Mouse (Mus musculus) hindbrain, embryonic 13.5 days (tissue): Measurements from ENCODE around the gene Ube2r2. TPM values are rescaled to one million over a fixed set of nuclear protein-coding genes. Genes with fewer than 3 reads are reported as not detected.
A peak's percentile ranks its signal among the peaks of the same experiment; 100 is the strongest.

Experiments used
- ATAC-seq: fragments of 200-750 bp; cut with Nextera tagmentation; 2 replicates; pipeline ENCODE4 v1.8.0; 2017; ENCODE audit warnings: moderate TSS enrichment; ENCODE audit not compliant: low FRiP score
- H3K27ac ChIP-seq: fragments of 300-500 bp; sonication (generic); 2 replicates; pipeline ENCODE4 v1.5.1; 2015; ENCODE audit warnings: inconsistent platforms, mild to moderate bottlenecking, moderate library complexity
- H3K27me3 ChIP-seq: fragments of 300-500 bp; sonication (generic); 2 replicates; pipeline ENCODE4 v1.6.1; 2015; ENCODE audit warnings: mild to moderate bottlenecking, inconsistent platforms
- H3K36me3 ChIP-seq: fragments of 300-500 bp; sonication (generic); 2 replicates; pipeline ENCODE4 v1.6.1; 2015; ENCODE audit warnings: mild to moderate bottlenecking, inconsistent platforms
- H3K4me1 ChIP-seq: fragments of 300-500 bp; sonication (generic); replicated peaks from 2 replicates; pipeline ENCODE4 v1.6.1; 2015; ENCODE audit warnings: inconsistent platforms
- H3K4me2 ChIP-seq: fragments of 300-500 bp; sonication (generic); 2 replicates; pipeline ENCODE4 v1.6.1; 2015; ENCODE audit warnings: inconsistent platforms, mild to moderate bottlenecking, moderate library complexity
- H3K4me3 ChIP-seq: fragments of 300-500 bp; sonication (generic); 2 replicates; pipeline ENCODE4 v1.5.1; 2015; ENCODE audit warnings: mild to moderate bottlenecking, inconsistent platforms
- H3K9ac ChIP-seq: fragments of 300-500 bp; sonication (generic); 2 replicates; pipeline ENCODE4 v1.6.1; 2015; ENCODE audit warnings: mild to moderate bottlenecking, inconsistent platforms
- H3K9me3 ChIP-seq: fragments of 300-500 bp; sonication (generic); 2 replicates; pipeline ENCODE4 v1.6.1; 2016; ENCODE audit warnings: inconsistent platforms
- WGBS: fragments of 180-500 bp; shearing (Covaris S2); methylation state at CpG from one replicate; pipeline ENCODE4 v1.1.7; 2015; 5-methylcytosine and 5-hydroxymethylcytosine counted together
- polyA plus RNA-seq: library from polyadenylated mRNA; unstranded; fragments of >200 nt; fragmentation: Nextera tagmentation; extraction: Ambion mirVana; gene quantifications from 2 replicates; pipeline ENCODE4 v1.2.1, GENCODE M21; 2015

The Ube2r2 gene
- polyA plus RNA-seq, 1 experiment from 2014 or later, result 71.3 TPM

- H3K4me3 ChIP-seq, result no peak overlapping the region
- ATAC-seq, result no peak
- no peaks in the 10 kb centered on the region for H3K4me1 ChIP-seq
- H3K36me3 ChIP-seq, result no peaks in the 10 kb centered on the region
- no peak overlapping the region for H3K9ac ChIP-seq
- WGBS, result 97% methylated on average over 1 of the region's 1 CpGs
- H3K9me3 ChIP-seq, result no peaks in the 10 kb centered on the region
- H3K27me3 ChIP-seq, result no peaks in the 10 kb centered on the region
- H3K27ac ChIP-seq, result no peak overlapping the region
- H3K4me2 ChIP-seq, result no peak overlapping the region
These were observed 22.7 kb downstream of the Ube2r2 start for GRCm38 (mm10) chr4:41158251-41158650.

GRCm38 (mm10) chr4:41161232-41161631 is 25.7 kb downstream of the Ube2r2 start:
- WGBS, result 96% methylated on average over 3 of the region's 3 CpGs
- Histone ChIP-seq H3K4me3 (no peak overlapping the region), H3K9me3 (no peaks in the 10 kb centered on the region), H3K27ac (no peak overlapping the region), H3K9ac (no peak overlapping the region), H3K27me3 (no peaks in the 10 kb centered on the region), H3K36me3 (no peaks in the 10 kb centered on the region), H3K4me1 (peaks cover 6% of the 10 kb centered on the region; the same call in 1 of the 2 replicates), H3K4me2 (no peak overlapping the region)
- no peak for ATAC-seq

GRCm38 (mm10) chr4:41164974-41165373 is 29.4 kb downstream of the Ube2r2 start:
- no peak overlapping the region for H3K4me3 ChIP-seq
- peak overlapping the region; percentile 52 for H3K27ac ChIP-seq
- no peaks in the 10 kb centered on the region for H3K27me3 ChIP-seq
- no peaks in the 10 kb centered on the region for H3K9me3 ChIP-seq
- no peak for ATAC-seq
- WGBS, result 32% methylated on average over 2 of the region's 2 CpGs
- peaks cover 6% of the 10 kb centered on the region; the same call in 1 of the 2 replicates for H3K4me1 ChIP-seq
- peaks cover 17% of the 10 kb centered on the region for H3K36me3 ChIP-seq
- H3K9ac ChIP-seq, result no peak overlapping the region
- no peak overlapping the region for H3K4me2 ChIP-seq

DNA sequence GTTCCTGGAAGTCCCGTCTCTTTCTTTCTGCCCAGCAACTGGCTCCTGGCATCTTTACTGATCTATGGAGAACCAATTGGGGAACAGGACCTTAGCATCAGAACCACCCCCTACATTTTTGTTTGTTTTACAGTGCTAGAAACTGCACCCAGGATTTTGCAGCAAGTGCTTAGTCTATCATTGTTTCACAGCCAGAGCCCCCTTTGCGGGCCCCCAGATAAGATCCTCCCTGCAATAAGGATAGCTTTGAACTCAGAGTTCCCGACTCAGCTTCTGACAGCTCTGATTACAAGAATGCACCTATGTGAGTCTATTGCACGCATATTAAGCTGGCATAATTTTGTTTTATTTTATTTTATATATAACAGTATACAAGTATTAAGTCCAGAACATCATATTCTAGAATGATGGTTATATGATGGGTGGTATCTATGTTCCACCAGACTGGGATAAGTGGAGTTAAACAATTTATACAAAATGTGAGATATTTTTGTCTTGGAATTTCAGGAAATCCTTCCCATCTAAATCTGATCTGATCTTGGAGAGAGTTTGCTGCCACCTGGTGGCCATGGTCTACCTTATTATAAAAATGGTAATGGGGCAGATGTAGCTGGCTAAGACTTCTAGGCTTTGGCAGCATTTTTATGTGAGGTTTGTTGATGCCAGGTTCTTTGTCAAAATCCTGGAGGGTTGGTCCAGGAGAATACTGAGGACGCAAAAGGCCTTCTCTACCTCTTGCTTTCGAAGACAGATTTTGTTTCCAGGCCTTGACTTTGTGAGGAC is 30.3 kb downstream of the Ube2r2 start:
- no peak overlapping the region for H3K4me2 ChIP-seq
- H3K9me3 ChIP-seq, result no peaks in the 10 kb centered on the region
- no peaks in the 10 kb centered on the region for H3K27me3 ChIP-seq
- H3K36me3 ChIP-seq, result peaks cover 18% of the 10 kb centered on the region
- no peak for ATAC-seq
- no peak overlapping the region for H3K9ac ChIP-seq
- H3K4me3 ChIP-seq, result no peak overlapping the region
- peak overlapping the region; percentile 52 for H3K27ac ChIP-seq
- peaks cover 6% of the 10 kb centered on the region; the same call in 1 of the 2 replicates for H3K4me1 ChIP-seq
- WGBS, result 78% methylated on average over 6 of the region's 6 CpGs

- Histone ChIP-seq H3K27me3 (no peaks in the 10 kb centered on the region), H3K27ac (no peak overlapping the region), H3K4me2 (no peak overlapping the region), H3K4me1 (0 out of 2 replicates have a peak, but pooled peaks cover 4% of the 10 kb centered on the region), H3K9ac (no peak overlapping the region), H3K4me3 (no peak overlapping the region), H3K9me3 (no peaks in the 10 kb centered on the region), H3K36me3 (peaks cover 29% of the 10 kb centered on the region)
- WGBS, result 90% methylated on average over 2 of the region's 2 CpGs
- ATAC-seq, result no peak
These were observed 35.4 kb downstream of the Ube2r2 start for GRCm38 (mm10) chr4:41170970-41171369.

DNA sequence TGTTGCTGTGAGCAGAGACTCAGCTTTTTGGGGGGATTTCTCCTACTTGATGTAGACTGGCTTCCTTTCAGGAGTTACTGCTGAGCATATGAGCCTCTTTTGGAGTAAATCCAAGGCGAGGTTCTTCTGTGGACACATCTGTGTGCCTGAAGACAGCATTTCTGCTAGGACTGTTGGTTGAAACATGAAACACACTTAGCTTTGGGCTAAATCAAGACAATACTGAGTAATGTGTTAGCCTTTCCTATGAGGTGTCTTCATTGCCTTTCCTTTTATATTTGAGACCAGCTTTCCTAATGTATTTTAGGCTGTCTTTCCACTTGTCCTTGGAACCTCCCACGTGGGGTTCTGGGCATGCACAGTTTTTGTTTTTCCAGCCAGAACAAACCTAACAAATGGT is 39.1 kb downstream of the Ube2r2 start:
- peaks cover 36% of the 10 kb centered on the region for H3K36me3 ChIP-seq
- H3K9me3 ChIP-seq, result no peaks in the 10 kb centered on the region
- H3K4me1 ChIP-seq, result 0 out of 2 replicates have a peak, but pooled peaks cover 4% of the 10 kb centered on the region
- no peak overlapping the region for H3K4me2 ChIP-seq
- no peak overlapping the region for H3K9ac ChIP-seq
- WGBS, result 81% methylated on average over 2 of the region's 2 CpGs
- H3K4me3 ChIP-seq, result no peak overlapping the region
- H3K27ac ChIP-seq, result no peak overlapping the region
- ATAC-seq, result no peak
- H3K27me3 ChIP-seq, result no peaks in the 10 kb centered on the region

GRCm38 (mm10) chr4:41179825-41180725 is 44.5 kb downstream of the Ube2r2 start:
- Histone ChIP-seq H3K27me3 (no peaks in the 10 kb centered on the region), H3K36me3 (peaks cover 54% of the 10 kb centered on the region), H3K4me1 (no peaks in the 10 kb centered on the region), H3K9ac (no peak overlapping the region), H3K27ac (no peak overlapping the region), H3K9me3 (no peaks in the 10 kb centered on the region), H3K4me2 (no peak overlapping the region), H3K4me3 (no peak overlapping the region)
- WGBS, result 92% methylated on average over 15 of the region's 15 CpGs
- ATAC-seq, result peak; percentile 52; the same call in 1 of the 2 replicates

DNA sequence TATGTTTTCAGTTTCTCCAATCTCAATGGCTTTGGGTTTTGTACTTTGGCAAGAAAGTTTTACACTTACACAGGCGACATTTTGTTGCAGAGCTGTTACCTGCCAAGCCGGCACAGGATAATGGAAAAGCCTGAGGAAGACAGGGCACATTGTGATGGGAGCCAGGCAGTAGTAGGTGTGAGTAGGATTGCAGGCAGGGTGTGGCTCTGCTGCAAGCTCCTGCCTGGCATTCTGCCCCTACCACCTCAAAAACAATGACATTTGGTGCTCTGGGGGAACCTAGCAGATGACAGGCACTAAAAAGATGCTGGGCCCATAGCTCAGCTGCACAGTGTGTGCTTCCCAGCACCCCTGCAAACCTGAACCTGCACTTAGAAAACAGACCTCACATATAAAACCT is 54.3 kb downstream of the Ube2r2 start:
- Histone ChIP-seq H3K27me3 (no peaks in the 10 kb centered on the region), H3K9me3 (no peaks in the 10 kb centered on the region), H3K27ac (no peak overlapping the region), H3K4me1 (no peaks in the 10 kb centered on the region), H3K4me2 (no peak overlapping the region), H3K9ac (no peak overlapping the region), H3K36me3 (peaks cover 70% of the 10 kb centered on the region), H3K4me3 (no peak overlapping the region)
- ATAC-seq, result no peak
- 94% methylated on average over 2 of the region's 2 CpGs for WGBS

- no peak overlapping the region for H3K9ac ChIP-seq
- 79% methylated on average over 14 of the region's 14 CpGs for WGBS
- no peaks in the 10 kb centered on the region for H3K27me3 ChIP-seq
- peaks cover 85% of the 10 kb centered on the region for H3K36me3 ChIP-seq
- no peaks in the 10 kb centered on the region for H3K9me3 ChIP-seq
- H3K27ac ChIP-seq, result no peak overlapping the region
- no peak overlapping the region for H3K4me3 ChIP-seq
- H3K4me2 ChIP-seq, result no peak overlapping the region
- H3K4me1 ChIP-seq, result no peaks in the 10 kb centered on the region; the same call in 1 of the 2 replicates
- no peak for ATAC-seq
These were observed 57.3 kb downstream of the Ube2r2 start for GRCm38 (mm10) chr4:41192544-41193512.

- no peaks in the 10 kb centered on the region for H3K9me3 ChIP-seq
- H3K4me1 ChIP-seq, result no peaks in the 10 kb centered on the region; the same call in 1 of the 2 replicates
- WGBS, result 92% methylated on average over 15 of the region's 15 CpGs
- no peak overlapping the region for H3K4me3 ChIP-seq
- no peaks in the 10 kb centered on the region for H3K27me3 ChIP-seq
- ATAC-seq, result peak; percentile 18; the same call in 1 of the 2 replicates
- peaks cover 90% of the 10 kb centered on the region for H3K36me3 ChIP-seq
- H3K27ac ChIP-seq, result peak overlapping the region; percentile 30; the same call in 1 of the 2 replicates
- H3K9ac ChIP-seq, result no peak overlapping the region
- no peak overlapping the region for H3K4me2 ChIP-seq
These were observed 59.8 kb downstream of the Ube2r2 start for GRCm38 (mm10) chr4:41195328-41195727.

DNA sequence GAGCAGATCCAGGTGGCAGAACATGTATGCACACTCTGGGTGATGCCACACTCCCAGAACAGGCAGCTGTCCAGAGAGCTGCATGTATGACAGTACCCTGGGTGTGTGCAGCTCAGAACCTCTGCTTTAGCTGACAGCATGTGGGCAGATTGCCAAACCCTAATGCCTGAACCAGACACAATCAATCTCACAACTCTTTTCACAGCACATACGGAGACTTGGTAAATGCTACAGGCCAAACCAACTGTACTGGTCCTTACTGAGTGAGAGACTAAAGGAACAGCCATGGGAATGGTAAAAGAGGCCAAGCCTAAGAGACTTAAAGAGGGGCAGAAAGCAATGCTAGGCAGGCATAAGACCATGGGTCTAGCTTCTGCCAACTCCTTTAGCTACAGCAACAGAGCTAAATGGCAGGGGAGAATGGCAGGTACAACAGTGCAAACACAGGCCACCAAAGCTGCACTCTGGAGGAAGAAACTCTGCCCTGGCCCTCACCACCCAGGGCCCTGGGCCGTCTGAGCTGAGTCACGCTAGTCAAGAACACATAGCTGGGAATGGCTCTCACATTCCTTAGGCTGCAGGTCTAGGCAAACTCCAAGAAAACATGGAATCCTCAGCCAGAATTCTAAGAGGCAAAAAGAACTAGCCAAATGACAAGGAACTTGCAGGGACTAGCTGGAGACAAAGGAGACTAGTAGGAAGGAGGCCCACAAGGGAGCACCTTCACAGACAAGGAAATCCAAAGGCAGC is 61.5 kb downstream of the Ube2r2 start:
- no peaks in the 10 kb centered on the region; the same call in 1 of the 2 replicates for H3K4me1 ChIP-seq
- no peaks in the 10 kb centered on the region for H3K9me3 ChIP-seq
- 66% methylated on average over 3 of the region's 3 CpGs for WGBS
- no peak overlapping the region for H3K4me3 ChIP-seq
- H3K27ac ChIP-seq, result peak overlapping the region; percentile 58
- H3K27me3 ChIP-seq, result no peaks in the 10 kb centered on the region
- no peak overlapping the region for H3K9ac ChIP-seq
- no peak overlapping the region for H3K4me2 ChIP-seq
- ATAC-seq, result no peak; the same call in 1 of the 2 replicates
- peaks cover 92% of the 10 kb centered on the region for H3K36me3 ChIP-seq
